Mouse (Mus musculus): ENCODE measurements at regions not wholly inside any gene's neighbourhood (a gene's known extent, or its start where the extent isn't known, plus 50 kb on each side); places are given as distances from the start of the nearest gene placed in this dataset.
A peak's percentile ranks its signal among the peaks of the same experiment; 100 is the strongest.

GRCm38 (mm10) chr5:12914395-12914794 lies 210.8 kb upstream of the Sema3a start:
- no peak for ATAC-seq (ENCODE audit: extremely low read depth, insufficient number of reproducible peaks, low FRiP score, poor library complexity, severe bottlenecking)

GRCm38 (mm10) chr5:12919335-12919734 lies 205.9 kb upstream of the Sema3a start:
- ATAC-seq (ENCODE audit: extremely low read depth, insufficient number of reproducible peaks, low FRiP score, poor library complexity, severe bottlenecking) = no peak

GRCm38 (mm10) chr5:12922889-12923288 lies 202.3 kb upstream of the Sema3a start:
- ATAC-seq (ENCODE audit: extremely low read depth, insufficient number of reproducible peaks, low FRiP score, poor library complexity, severe bottlenecking) = no peak

GRCm38 (mm10) chr5:12925466-12925865 lies 199.7 kb upstream of the Sema3a start:
- ATAC-seq (ENCODE audit: extremely low read depth, insufficient number of reproducible peaks, low FRiP score, poor library complexity, severe bottlenecking) = no peak

GRCm38 (mm10) chr5:12926289-12926688 lies 198.9 kb upstream of the Sema3a start:
- no peak for ATAC-seq (ENCODE audit: extremely low read depth, insufficient number of reproducible peaks, low FRiP score, poor library complexity, severe bottlenecking)

DNA sequence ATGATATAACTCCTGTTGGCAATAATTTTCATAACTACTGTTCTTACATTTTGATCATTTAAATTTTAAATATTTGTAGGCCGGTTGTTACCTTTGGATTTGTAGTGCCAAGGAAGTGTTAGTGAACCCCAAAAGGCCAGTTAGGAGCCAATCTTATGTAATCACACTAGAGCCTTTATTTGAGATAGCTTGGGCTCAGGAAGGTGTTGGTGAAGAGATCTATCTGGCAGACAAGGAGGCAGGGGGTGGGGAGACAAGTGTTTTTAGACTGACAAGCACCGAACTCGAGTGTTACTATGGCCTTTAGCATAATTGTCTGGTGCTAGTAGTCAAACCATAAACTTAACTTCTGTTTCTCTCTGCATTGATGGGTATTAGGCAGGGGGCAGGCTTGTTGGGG lies 198.0 kb upstream of the Sema3a start:
- ATAC-seq (ENCODE audit: extremely low read depth, insufficient number of reproducible peaks, low FRiP score, poor library complexity, severe bottlenecking) = no peak

DNA sequence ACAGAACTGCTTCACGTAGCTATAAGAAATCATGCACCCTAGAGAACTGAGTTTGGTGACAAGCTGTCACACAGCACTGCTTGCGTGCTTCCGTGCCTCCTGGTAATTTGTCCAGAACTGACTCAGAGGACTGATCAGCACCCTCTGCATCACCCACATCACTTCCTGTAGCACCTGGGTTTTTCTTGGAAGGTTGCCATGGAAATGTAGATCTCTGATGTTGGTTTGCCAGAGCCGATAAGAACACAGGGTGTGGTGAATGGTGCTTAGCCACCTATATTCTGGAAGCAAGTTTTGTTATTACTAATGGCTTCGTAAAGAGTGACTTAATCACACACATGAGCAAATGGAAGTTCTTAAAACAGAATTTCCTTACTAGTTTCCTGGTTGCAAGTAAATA lies 188.2 kb upstream of the Sema3a start:
- ATAC-seq (ENCODE audit: extremely low read depth, insufficient number of reproducible peaks, low FRiP score, poor library complexity, severe bottlenecking) = no peak

- no peak for ATAC-seq (ENCODE audit: extremely low read depth, insufficient number of reproducible peaks, low FRiP score, poor library complexity, severe bottlenecking)
These were observed 186.9 kb upstream of the Sema3a start for GRCm38 (mm10) chr5:12938162-12938852.

DNA sequence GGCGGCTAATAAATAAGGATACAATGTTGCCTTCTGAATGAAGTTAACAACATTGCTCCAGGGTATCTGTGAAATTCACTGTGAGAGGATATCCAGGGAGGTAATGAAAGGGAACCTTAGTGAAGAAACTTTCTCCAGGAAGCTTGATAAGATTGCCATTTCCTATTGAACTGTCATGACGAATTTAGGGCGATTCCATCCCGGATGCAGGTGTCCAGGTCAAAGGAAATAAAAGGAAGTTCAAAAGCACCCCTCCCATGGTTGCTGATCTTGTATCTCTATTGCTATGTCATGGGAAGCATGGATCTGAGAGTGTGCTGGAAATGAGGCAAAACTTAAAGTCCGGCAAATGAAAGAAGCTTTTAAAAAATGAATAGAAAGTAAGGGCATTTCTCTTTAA lies 180.7 kb upstream of the Sema3a start:
- ATAC-seq (ENCODE audit: extremely low read depth, insufficient number of reproducible peaks, low FRiP score, poor library complexity, severe bottlenecking) = no peak

GRCm38 (mm10) chr5:12948472-12948871 lies 176.7 kb upstream of the Sema3a start:
- ATAC-seq (ENCODE audit: extremely low read depth, insufficient number of reproducible peaks, low FRiP score, poor library complexity, severe bottlenecking) = no peak

GRCm38 (mm10) chr5:12970987-12971386 lies 154.2 kb upstream of the Sema3a start:
- ATAC-seq (ENCODE audit: extremely low read depth, insufficient number of reproducible peaks, low FRiP score, poor library complexity, severe bottlenecking) = no peak

DNA sequence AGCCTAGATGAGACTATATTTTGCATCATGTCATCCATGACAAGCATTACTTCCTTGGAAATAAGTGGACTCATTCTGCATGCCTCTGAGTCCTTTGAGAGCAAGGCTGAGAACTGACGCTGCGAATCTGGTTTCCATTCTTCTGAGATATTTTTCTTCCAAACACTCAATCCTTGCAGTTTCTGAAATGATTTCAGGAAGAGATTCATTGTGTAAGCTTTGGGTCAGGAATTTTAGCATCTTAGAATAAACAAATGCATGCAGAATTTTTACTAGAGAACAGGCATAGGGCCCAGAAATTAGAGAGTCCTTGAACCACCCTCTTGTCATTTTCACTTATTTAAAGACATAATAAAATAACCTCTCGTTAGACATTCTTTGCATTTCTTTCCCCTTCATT lies 151.5 kb upstream of the Sema3a start:
- no peak for ATAC-seq (ENCODE audit: extremely low read depth, insufficient number of reproducible peaks, low FRiP score, poor library complexity, severe bottlenecking)

GRCm38 (mm10) chr5:12976015-12976742 lies 149.0 kb upstream of the Sema3a start:
- ATAC-seq (ENCODE audit: extremely low read depth, insufficient number of reproducible peaks, low FRiP score, poor library complexity, severe bottlenecking) = 0 out of 2 replicates have a peak, but pooled peaks have one; percentile 33

DNA sequence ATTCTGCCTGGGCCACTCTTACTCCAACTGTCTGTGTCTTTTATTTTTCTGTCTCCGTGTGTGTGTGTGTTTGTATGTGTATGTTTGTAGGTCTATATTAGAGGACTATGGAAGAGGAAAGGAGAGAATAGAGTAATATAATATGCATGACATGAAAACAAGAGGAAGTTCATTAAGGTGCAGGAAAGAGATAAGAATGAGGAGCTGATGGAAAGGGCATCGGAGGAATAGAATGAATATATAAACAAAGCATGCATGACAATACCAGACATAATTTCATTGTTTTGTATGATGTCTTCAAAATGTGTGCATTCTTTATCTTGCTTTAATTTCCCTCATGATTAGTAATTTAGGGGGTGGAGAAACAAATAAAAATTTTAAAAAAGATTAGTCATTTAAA lies 147.3 kb upstream of the Sema3a start:
- no peak for ATAC-seq (ENCODE audit: extremely low read depth, insufficient number of reproducible peaks, low FRiP score, poor library complexity, severe bottlenecking)

DNA sequence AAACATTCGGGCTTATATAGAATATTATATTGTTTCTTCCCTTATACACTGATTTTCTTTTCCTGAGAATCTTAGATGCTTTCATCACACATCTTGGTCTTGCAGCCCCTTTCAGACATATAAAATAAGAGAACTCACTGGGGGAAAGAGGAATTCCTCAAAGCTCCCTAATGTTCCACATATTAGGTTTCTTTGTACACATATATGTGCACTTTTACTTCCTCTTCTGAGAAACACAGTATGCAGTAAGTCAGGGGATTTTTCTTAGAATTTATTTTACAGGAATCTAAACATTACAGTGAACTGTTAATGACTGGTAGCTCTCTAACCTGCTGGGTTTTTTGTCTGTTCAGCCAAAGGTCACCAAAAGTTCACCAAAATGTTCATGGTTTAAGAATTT lies 131.4 kb upstream of the Sema3a start:
- ATAC-seq (ENCODE audit: extremely low read depth, insufficient number of reproducible peaks, low FRiP score, poor library complexity, severe bottlenecking) = no peak

DNA sequence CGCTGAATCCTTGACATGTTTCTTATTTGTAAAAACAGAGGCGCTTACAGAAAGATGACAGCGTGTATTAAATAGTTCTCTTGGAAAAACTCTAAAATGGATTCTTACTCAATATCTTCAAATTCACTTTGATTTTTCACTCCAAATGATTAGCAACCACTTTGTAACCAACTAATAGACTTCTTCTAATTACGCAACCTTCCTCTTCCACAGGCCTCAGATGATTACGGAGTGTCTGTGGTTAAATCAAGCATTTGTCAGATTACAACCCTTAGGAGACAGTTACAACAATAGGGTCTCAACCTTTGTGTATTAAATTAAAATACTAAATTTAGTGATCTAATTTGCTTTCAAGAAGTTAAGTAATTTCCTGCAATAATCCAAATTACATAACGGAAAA lies 127.8 kb upstream of the Sema3a start:
- ATAC-seq (ENCODE audit: extremely low read depth, insufficient number of reproducible peaks, low FRiP score, poor library complexity, severe bottlenecking) = no peak

DNA sequence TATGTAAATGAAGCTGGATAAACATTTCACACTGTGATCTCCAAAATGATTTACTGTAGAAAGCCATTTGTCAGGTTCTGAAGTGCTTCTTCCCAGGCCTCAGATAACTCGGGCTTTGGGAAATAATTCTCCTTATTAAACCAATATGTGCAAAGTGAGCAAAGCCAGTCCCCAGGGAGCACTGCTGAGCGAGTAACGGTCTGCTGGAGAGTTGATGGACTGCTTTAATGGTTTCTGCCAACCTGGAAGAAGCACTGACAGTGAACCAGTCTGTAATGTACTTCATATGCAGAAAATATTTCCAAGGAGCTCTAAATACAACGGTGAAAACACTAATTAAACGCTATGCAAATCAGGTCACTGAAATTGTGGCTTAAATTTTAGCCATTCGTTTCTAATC lies 118.1 kb upstream of the Sema3a start:
- ATAC-seq (ENCODE audit: extremely low read depth, insufficient number of reproducible peaks, low FRiP score, poor library complexity, severe bottlenecking) = no peak

GRCm38 (mm10) chr5:13022270-13022669 lies 102.9 kb upstream of the Sema3a start:
- ATAC-seq (ENCODE audit: extremely low read depth, insufficient number of reproducible peaks, low FRiP score, poor library complexity, severe bottlenecking) = no peak

- ATAC-seq (ENCODE audit: extremely low read depth, insufficient number of reproducible peaks, low FRiP score, poor library complexity, severe bottlenecking) = no peak
These were observed 91.9 kb upstream of the Sema3a start for GRCm38 (mm10) chr5:13033332-13033731.

GRCm38 (mm10) chr5:13036127-13036526 lies 89.1 kb upstream of the Sema3a start:
- no peak for ATAC-seq (ENCODE audit: extremely low read depth, insufficient number of reproducible peaks, low FRiP score, poor library complexity, severe bottlenecking)
